Mouse (Mus musculus): ENCODE measurements at regions not wholly inside any gene's neighbourhood (a gene's known extent, or its start where the extent isn't known, plus 50 kb on each side); places are given as distances from the start of the nearest gene placed in this dataset.

DNA sequence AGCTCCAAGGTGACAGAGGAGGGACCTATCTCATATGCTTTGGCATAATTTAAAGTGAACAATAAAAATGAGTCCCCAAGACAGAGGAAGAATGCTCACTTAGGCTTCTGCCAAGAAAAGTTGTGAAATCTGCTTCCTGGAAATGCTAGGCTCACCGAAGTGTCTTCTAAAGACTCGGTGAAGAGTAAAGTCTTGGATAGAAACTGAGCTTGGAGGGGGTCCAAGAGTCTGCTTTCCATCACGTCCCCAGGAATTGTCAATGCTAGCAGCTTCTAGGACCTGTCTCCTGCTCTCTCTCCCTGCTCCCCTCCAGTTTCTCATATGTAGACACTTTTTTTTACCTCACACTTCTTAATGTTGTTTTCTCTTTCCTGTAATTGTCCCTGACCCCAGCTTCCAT is 97.6 kb upstream of the Frmd4a start:
- no peak for TF ChIP-seq CTCF (IDR thresholded peaks at IDR 0.05)
- TF ChIP-seq EP300 (IDR thresholded peaks at IDR 0.05), result no peak

All from lung, postnatal 0 days (tissue).